Mouse (Mus musculus) neural tube, embryonic 10.5 days (tissue): ENCODE results near the gene Vwce.

ENCODE experiments used
- DNase-seq: peaks from one replicate; pipeline ENCODE4 v3.0.0-alpha.2; 2017; ENCODE audit warnings: low spot score; ENCODE audit errors: extremely low spot score

Vwce gene

GRCm38 (mm10) chr19:10640589-10641378, 6.8 kb downstream of the Vwce start:
- no peak for DNase-seq

- no peak for DNase-seq
Measured at GRCm38 (mm10) chr19:10645616-10646015, 11.6 kb downstream of the Vwce start.

- no peak for DNase-seq
Measured at GRCm38 (mm10) chr19:10648156-10648555, 14.1 kb downstream of the Vwce start.

GRCm38 (mm10) chr19:10656058-10656457, 22.0 kb downstream of the Vwce start:
- no peak for DNase-seq

GRCm38 (mm10) chr19:10657742-10658141, 23.7 kb downstream of the Vwce start:
- no peak for DNase-seq

GRCm38 (mm10) chr19:10658406-10658805, 24.4 kb downstream of the Vwce start:
- no peak for DNase-seq

- no peak for DNase-seq
Measured at GRCm38 (mm10) chr19:10661373-10661772, 27.4 kb downstream of the Vwce start.

GRCm38 (mm10) chr19:10661919-10662318, 27.9 kb downstream of the Vwce start:
- DNase-seq: no peak

GRCm38 (mm10) chr19:10662665-10663064, 28.7 kb downstream of the Vwce start:
- DNase-seq: no peak

- no peak for DNase-seq
Measured at GRCm38 (mm10) chr19:10665093-10665492, 31.1 kb downstream of the Vwce start.

- DNase-seq: peak; percentile 64
Measured at GRCm38 (mm10) chr19:10665499-10665898, 31.5 kb downstream of the Vwce start.

- DNase-seq: no peak
Measured at GRCm38 (mm10) chr19:10671319-10671718, 37.3 kb downstream of the Vwce start.

- no peak for DNase-seq
Measured at GRCm38 (mm10) chr19:10671854-10672417, 37.9 kb downstream of the Vwce start.

- no peak for DNase-seq
Measured at GRCm38 (mm10) chr19:10673275-10673674, 39.3 kb downstream of the Vwce start.

GRCm38 (mm10) chr19:10676656-10677055, 42.6 kb downstream of the Vwce start:
- no peak for DNase-seq

GRCm38 (mm10) chr19:10677915-10678771, 44.1 kb downstream of the Vwce start, which contains the start of gene Pga5:
Gene Pga5 (minus strand): TSS chr19:10678071.
- DNase-seq: peak; percentile 52

- DNase-seq: no peak
Measured at GRCm38 (mm10) chr19:10678772-10679067, 44.7 kb downstream of the Vwce start.

- no peak for DNase-seq
Measured at GRCm38 (mm10) chr19:10681571-10681970, 47.6 kb downstream of the Vwce start.

GRCm38 (mm10) chr19:10685081-10685480, 51.1 kb downstream of the Vwce start:
- DNase-seq: no peak

GRCm38 (mm10) chr19:10685727-10686126, 51.7 kb downstream of the Vwce start:
- no peak for DNase-seq

GRCm38 (mm10) chr19:10688537-10689352, 54.7 kb downstream of the Vwce start, which contains the start of gene Vps37c:
Gene Vps37c (plus strand): TSS chr19:10688735.
- peak; percentile 95 for DNase-seq
